25 mouse cellular contexts compared by ENCODE assay signal in the genomic region with DNA sequence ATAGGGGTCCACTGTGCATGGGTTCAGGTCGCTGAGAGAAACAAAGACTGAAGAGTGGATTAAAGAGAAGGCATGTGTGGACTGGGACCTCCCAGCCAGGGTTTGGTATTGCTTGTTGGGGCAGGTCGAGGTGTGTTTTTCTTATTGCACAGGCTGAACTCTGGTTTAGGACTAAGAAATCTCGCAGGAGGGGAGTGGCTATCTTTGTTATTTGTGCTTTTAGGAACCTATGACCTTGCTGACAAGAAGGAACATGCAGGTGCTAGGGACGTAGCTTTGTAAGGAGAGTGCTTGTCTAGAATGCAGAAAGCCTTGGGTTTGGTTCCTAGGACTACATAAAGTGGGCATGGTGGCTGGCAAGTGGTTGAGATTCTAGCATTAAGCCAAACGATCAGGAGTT. TPM values are rescaled to one million over a fixed set of nuclear protein-coding genes. Genes with fewer than 3 reads are reported as not detected.
DNase-seq lines count a peak whose midpoint lies in the region; ATAC-seq and TF ChIP-seq lines count a peak whose summit lies in the region.
"Had no signal": no experiment of that assay in that cellular context is flagged by ENCODE, and none has a peak within 500 bp of the region (broad histone marks: within the 10 kb centered on the region; RNA-seq: fewer than 3 reads in every experiment).

No protein-coding gene starts in this region.

- peak overlapping the region; percentile 71 for H3K27ac ChIP-seq in kidney, adult 2 months (ENCODE audit: insufficient read depth, low read depth, low read length)
- peak overlapping the region; percentile 51; the same call in 1 of the 2 replicates for H3K27ac ChIP-seq in embryonic facial prominence, embryonic 10.5 days (replicated peaks)
- peak overlapping the region; percentile 33; the same call in 1 of the 2 replicates for H3K27ac ChIP-seq in stomach, embryonic 16.5 days (ENCODE audit: low read length)
- H3K27ac ChIP-seq: forebrain, embryonic 13.5 days; heart, adult 2 months; layer of hippocampus, adult 2 months; liver, embryonic 13.5 days had no signal

- WGBS in kidney, adult 2 months: 45% methylated on average over 5 of the region's 5 CpGs
- WGBS in embryonic facial prominence, embryonic 10.5 days: 75% methylated on average over 5 of the region's 5 CpGs
- WGBS in stomach, embryonic 16.5 days: 51% methylated on average over 5 of the region's 5 CpGs

- intact Hi-C loops in left cerebral cortex, postnatal 10 days (cut with DNase I): no loop called here

- no peak for TF ChIP-seq CTCF in kidney, adult 2 months (conservative IDR thresholded peaks at IDR 0.05; ENCODE audit: insufficient read depth, insufficient read length, low read depth, low read length)

- no peaks in the 10 kb centered on the region for H3K9me3 ChIP-seq in embryonic facial prominence, embryonic 10.5 days
- no peaks in the 10 kb centered on the region for H3K9me3 ChIP-seq in stomach, embryonic 16.5 days (replicated peaks; ENCODE audit: control insufficient read depth, low read length)
- H3K9me3 ChIP-seq: forebrain, embryonic 13.5 days; G1E; liver, embryonic 13.5 days had no signal

- H3K36me3 ChIP-seq in kidney, adult 2 months (ENCODE audit: control insufficient read depth, insufficient read depth, low read length): no peaks in the 10 kb centered on the region
- H3K36me3 ChIP-seq in embryonic facial prominence, embryonic 10.5 days (replicated peaks): no peaks in the 10 kb centered on the region
- H3K36me3 ChIP-seq in stomach, embryonic 16.5 days (ENCODE audit: control insufficient read depth, insufficient read depth, low read length): no peaks in the 10 kb centered on the region
- H3K36me3 ChIP-seq: G1E; liver, embryonic 13.5 days had no signal

- H3K27me3 ChIP-seq in kidney, adult 2 months (replicated peaks; ENCODE audit: control insufficient read depth, insufficient read depth, low read length): no peaks in the 10 kb centered on the region
- H3K27me3 ChIP-seq in embryonic facial prominence, embryonic 10.5 days (replicated peaks; ENCODE audit: low read depth, poor library complexity, severe bottlenecking): peaks cover 75% of the 10 kb centered on the region
- no peaks in the 10 kb centered on the region; the same call in 1 of the 2 replicates for H3K27me3 ChIP-seq in stomach, embryonic 16.5 days (ENCODE audit: control insufficient read depth, insufficient read depth, low read length)
- H3K27me3 ChIP-seq: forebrain, embryonic 13.5 days; liver, embryonic 13.5 days had no signal

- H3K4me3 ChIP-seq in kidney, adult 2 months (ENCODE audit: insufficient read depth, low read depth, low read length): no peak overlapping the region
- no peak overlapping the region for H3K4me3 ChIP-seq in embryonic facial prominence, embryonic 10.5 days
- no peak overlapping the region for H3K4me3 ChIP-seq in stomach, embryonic 16.5 days (replicated peaks; ENCODE audit: low read length)
- H3K4me3 ChIP-seq: forebrain, embryonic 13.5 days; heart, adult 2 months; layer of hippocampus, adult 2 months; liver, embryonic 13.5 days had no signal

- no peak for TF ChIP-seq POLR2A in kidney, adult 2 months (IDR thresholded peaks at IDR 0.05; ENCODE audit: low read depth, low read length)

- ATAC-seq in stomach, embryonic 16.5 days (ENCODE audit: insufficient read depth, low FRiP score): peak; percentile 60; the same call in 1 of the 2 replicates
- ATAC-seq: forebrain, embryonic 13.5 days; hindbrain, embryonic 16.5 days; midbrain, embryonic 16.5 days had no signal

- H3K4me2 ChIP-seq in stomach, embryonic 16.5 days (ENCODE audit: low read depth, low read length): no peak overlapping the region
- H3K4me2 ChIP-seq: forebrain, embryonic 13.5 days; liver, embryonic 13.5 days; lung, embryonic 14.5 days had no signal

- H3K4me1 ChIP-seq in kidney, adult 2 months (ENCODE audit: control insufficient read depth, insufficient read depth, low read length): no peaks in the 10 kb centered on the region
- no peaks in the 10 kb centered on the region for H3K4me1 ChIP-seq in embryonic facial prominence, embryonic 10.5 days
- no peaks in the 10 kb centered on the region for H3K4me1 ChIP-seq in stomach, embryonic 16.5 days (ENCODE audit: control insufficient read depth, insufficient read depth, low read length)
- H3K4me1 ChIP-seq: forebrain, embryonic 13.5 days; liver, embryonic 13.5 days had no signal

- H3K9ac ChIP-seq in stomach, embryonic 16.5 days (ENCODE audit: low read length): no peak overlapping the region
- H3K9ac ChIP-seq: forebrain, embryonic 13.5 days; liver, embryonic 13.5 days; lung, embryonic 14.5 days had no signal

- no peak for DNase-seq in kidney, adult 2 months
- no peak for DNase-seq in kidney, adult 8-10 months
- DNase-seq in embryonic facial prominence, embryonic 10.5 days (ENCODE audit: low spot score): peak; percentile 9
- DNase-seq in fat pad, adult 2 months (ENCODE audit: extremely low read depth, low read depth, low spot score): peak; percentile 49
- no peak for DNase-seq in yolk sac, embryonic 10.5 days (ENCODE audit: low spot score)
- no peak for DNase-seq in left cerebral cortex, postnatal 10 days (ENCODE audit: extremely low spot score in 1 of 2, low spot score in 2 of 2)
- DNase-seq: adrenal gland, postnatal 36 days; cerebellum, adult 11-12 months; cerebellum, postnatal 14 days; gastrocnemius, postnatal 10 days; heart, adult 2 months; kidney, adult 18-20 months; left cerebral cortex, postnatal 4 days; liver, embryonic 13.5 days; lung, embryonic 14.5 days; lung, postnatal 36 days; thymus, postnatal 36 days had no signal

RNA-seq across cellular contexts. Expression of a gene that starts 20.1 kb away (rescaled TPM):
- polyA plus RNA-seq in kidney, adult 2 months (2012; rRNA removed): 7.0 and 8.6 TPM in 2 replicates
- polyA plus RNA-seq in embryonic facial prominence, embryonic 10.5 days (2016; fragmentation: Nextera tagmentation; extraction: Ambion mirVana): 2.9 and 3.6 TPM in 2 replicates
- polyA plus RNA-seq in stomach, embryonic 16.5 days (2015; fragmentation: Nextera tagmentation; extraction: Ambion mirVana): 20.7 and 21.5 TPM in 2 replicates
- total RNA-seq in left cerebral cortex, postnatal 10 days (2021): 1 to 10 TPM; 3.1 to 3.5 TPM
- total RNA-seq: G1E; hematopoietic stem cell, adult 5-6 weeks; megakaryocyte-erythroid progenitor cell, adult 5-6 weeks had no signal
- polyA plus RNA-seq: G1E had no signal

RNA-seq across cellular contexts. Expression of a gene that starts 47.0 kb away (rescaled TPM):
- 0.88 and 1.0 TPM in 2 replicates for polyA plus RNA-seq in kidney, adult 2 months (2012; rRNA removed)
- polyA plus RNA-seq in embryonic facial prominence, embryonic 10.5 days (2016; fragmentation: Nextera tagmentation; extraction: Ambion mirVana): 10.0 and 11.0 TPM in 2 replicates
- polyA plus RNA-seq in stomach, embryonic 16.5 days (2015; fragmentation: Nextera tagmentation; extraction: Ambion mirVana): 5.2 and 5.4 TPM in 2 replicates
- total RNA-seq in left cerebral cortex, postnatal 10 days (2021): 1 to 10 TPM; 1.8 to 2.0 TPM

Comparison
In these comparisons a context has a peak if more than half of its experiments do, and no peak if none do; other contexts are left out.
1. DNase-seq: peak in embryonic facial prominence, embryonic 10.5 days (single experiment) and fat pad, adult 2 months (single experiment); none in kidney, adult 2 months (single experiment), kidney, adult 8-10 months (0 of 2), yolk sac, embryonic 10.5 days (single experiment) and left cerebral cortex, postnatal 10 days (0 of 2).
2. Peak in every context shown above with its lines, with median percentiles within 50 percentile points of each other: H3K27ac ChIP-seq.